Mouse (Mus musculus): ENCODE measurements around the gene Cbx2. TPM values are rescaled to one million over a fixed set of nuclear protein-coding genes. Genes with fewer than 3 reads are reported as not detected.

The Cbx2 gene
- polyA plus RNA-seq, 1 experiment from 2014 or later: 1.9 TPM

GRCm38 (mm10) chr11:119024260-119024659 is 1.5 kb downstream of the Cbx2 start:
- TF ChIP-seq CTCF (IDR thresholded peaks at IDR 0.05; ENCODE audit: low read depth) (no peak), EP300 (IDR thresholded peaks at IDR 0.05; ENCODE audit: low read depth) (no peak)
- Histone ChIP-seq H3K27ac (ENCODE audit: low read depth) (no peak overlapping the region), H3K4me2 (ENCODE audit: low read depth, low read length) (peak overlapping the region; percentile 95), H3K4me1 (ENCODE audit: insufficient read depth) (peaks cover 14% of the 10 kb centered on the region), H3K27me3 (ENCODE audit: insufficient read depth, low read length) (peaks cover 36% of the 10 kb centered on the region), H3K9me3 (ENCODE audit: low read length) (no peaks in the 10 kb centered on the region), H3K36me3 (replicated peaks; ENCODE audit: insufficient read depth, low read length) (0 out of 2 replicates have a peak, but pooled peaks cover 4% of the 10 kb centered on the region), H3K9ac (replicated peaks) (peak overlapping the region; percentile 71), H3K4me3 (ENCODE audit: low read depth, low read length) (no peak overlapping the region)
- DNase-seq (no peak), ATAC-seq (no peak)
- 20% methylated on average over 7 of the region's 7 CpGs for whole genome bisulfite sequencing (ENCODE audit: insufficient replicate concordance)

DNA sequence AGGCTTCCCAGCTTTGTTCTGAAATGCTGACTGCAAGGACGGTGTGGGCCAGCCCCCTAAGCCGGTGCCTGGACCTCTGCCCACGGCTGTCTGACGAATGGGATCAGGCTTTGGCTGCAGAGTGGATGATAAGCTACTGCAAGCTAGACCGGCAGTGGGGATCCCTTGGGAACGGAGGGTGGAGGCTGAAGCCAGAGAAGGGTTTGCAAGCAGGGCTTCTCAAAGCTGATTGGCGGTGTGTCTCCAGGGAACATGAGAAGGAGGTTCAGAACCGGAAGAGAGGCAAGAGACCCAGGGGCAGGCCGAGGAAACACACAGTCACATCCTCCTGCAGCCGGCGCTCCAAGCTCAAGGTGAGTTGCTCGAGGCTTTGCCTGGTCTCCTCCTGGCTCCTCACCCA is 3.4 kb downstream of the Cbx2 start:
- Histone ChIP-seq H3K36me3 (replicated peaks; ENCODE audit: insufficient read depth, low read length) (0 out of 2 replicates have a peak, but pooled peaks cover 4% of the 10 kb centered on the region), H3K9me3 (ENCODE audit: low read length) (no peaks in the 10 kb centered on the region), H3K4me3 (ENCODE audit: low read depth, low read length) (no peak overlapping the region), H3K4me1 (ENCODE audit: insufficient read depth) (peaks cover 14% of the 10 kb centered on the region), H3K27me3 (ENCODE audit: insufficient read depth, low read length) (peaks cover 18% of the 10 kb centered on the region), H3K9ac (replicated peaks) (no peak overlapping the region), H3K27ac (ENCODE audit: low read depth) (no peak overlapping the region), H3K4me2 (ENCODE audit: low read depth, low read length) (no peak overlapping the region)
- no peak for TF ChIP-seq EP300 (IDR thresholded peaks at IDR 0.05; ENCODE audit: low read depth)
- no peak for TF ChIP-seq CTCF (IDR thresholded peaks at IDR 0.05; ENCODE audit: low read depth)
- DNase-seq (no peak), ATAC-seq (no peak)
- 73% methylated on average over 11 of the region's 12 CpGs for WGBS (ENCODE audit: insufficient replicate concordance)

- no peak overlapping the region for H3K4me3 ChIP-seq (ENCODE audit: low read depth, low read length)
- DNase-seq (peak; percentile 85), ATAC-seq (peak; percentile 75)
These were observed 11.3 kb downstream of the Cbx2 start for GRCm38 (mm10) chr11:119033874-119034558.

GRCm38 (mm10) chr11:119034635-119035034 is 11.9 kb downstream of the Cbx2 start:
- TF ChIP-seq EP300 (IDR thresholded peaks at IDR 0.05; ENCODE audit: low read depth): no peak
- TF ChIP-seq CTCF (IDR thresholded peaks at IDR 0.05; ENCODE audit: low read depth): no peak
- peak; percentile 1; the same call in 1 of the 2 replicates for ATAC-seq
- no peak overlapping the region for H3K4me2 ChIP-seq (ENCODE audit: low read depth, low read length)
- peaks cover 47% of the 10 kb centered on the region for H3K27me3 ChIP-seq (ENCODE audit: insufficient read depth, low read length)
- no peaks in the 10 kb centered on the region for H3K9me3 ChIP-seq (ENCODE audit: low read length)
- H3K4me3 ChIP-seq (ENCODE audit: low read depth, low read length): no peak overlapping the region
- H3K36me3 ChIP-seq (replicated peaks; ENCODE audit: insufficient read depth, low read length): no peaks in the 10 kb centered on the region; the same call in 1 of the 2 replicates
- WGBS (ENCODE audit: insufficient replicate concordance): 6% methylated on average over 19 of the region's 19 CpGs
- no peak overlapping the region for H3K27ac ChIP-seq (ENCODE audit: low read depth)
- H3K9ac ChIP-seq (replicated peaks): no peak overlapping the region
- peaks cover 14% of the 10 kb centered on the region for H3K4me1 ChIP-seq (ENCODE audit: insufficient read depth)
- no peak for DNase-seq

More at GRCm38 (mm10) chr11:119033874-119034558, 11.3 kb downstream of the Cbx2 start:
- H3K27ac ChIP-seq (ENCODE audit: low read depth): no peak overlapping the region
- no peaks in the 10 kb centered on the region for H3K9me3 ChIP-seq (ENCODE audit: low read length)
- no peaks in the 10 kb centered on the region; the same call in 1 of the 2 replicates for H3K36me3 ChIP-seq (replicated peaks; ENCODE audit: insufficient read depth, low read length)
- H3K4me2 ChIP-seq (ENCODE audit: low read depth, low read length): no peak overlapping the region
- WGBS (ENCODE audit: insufficient replicate concordance): 3% methylated on average over 25 of the region's 26 CpGs
- TF ChIP-seq EP300 (IDR thresholded peaks at IDR 0.05; ENCODE audit: low read depth): no peak
- peak; percentile 91 for TF ChIP-seq CTCF (IDR thresholded peaks at IDR 0.05; ENCODE audit: low read depth)
- peaks cover 44% of the 10 kb centered on the region for H3K27me3 ChIP-seq (ENCODE audit: insufficient read depth, low read length)
- no peak overlapping the region for H3K9ac ChIP-seq (replicated peaks)
- peaks cover 9% of the 10 kb centered on the region for H3K4me1 ChIP-seq (ENCODE audit: insufficient read depth)

DNA sequence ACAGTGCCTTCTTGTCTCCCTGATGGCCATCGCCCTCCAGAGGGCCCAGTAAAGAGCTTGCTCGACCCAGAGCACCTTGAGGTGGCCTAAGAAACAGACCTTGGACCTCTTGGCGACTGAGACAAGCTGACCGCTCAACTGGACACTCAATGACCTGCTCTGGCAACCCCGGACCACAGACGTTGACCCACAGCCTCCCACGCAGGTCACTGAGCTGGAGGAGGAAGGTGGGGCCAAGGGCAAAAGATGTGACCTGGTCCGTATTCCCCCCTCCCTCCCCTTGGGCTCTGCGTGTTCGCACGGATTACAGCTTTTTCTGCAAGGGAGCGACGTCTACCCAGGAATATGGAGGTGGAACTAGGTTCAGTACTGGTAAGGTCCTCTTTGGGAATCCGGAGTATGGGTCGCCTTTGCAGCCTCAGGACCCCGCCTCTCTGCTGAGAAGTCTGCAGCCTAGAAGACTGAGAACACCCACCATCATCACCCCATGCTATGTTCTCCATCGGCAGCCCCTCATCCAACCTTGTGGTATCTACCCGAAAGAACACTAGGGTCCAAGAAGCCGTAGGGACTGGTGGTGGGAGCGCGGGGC is 12.4 kb downstream of the Cbx2 start:
- 3% methylated on average over 21 of the region's 21 CpGs for WGBS (ENCODE audit: insufficient replicate concordance)
- no peak overlapping the region for H3K4me2 ChIP-seq (ENCODE audit: low read depth, low read length)
- ATAC-seq (no peak), DNase-seq (no peak)
- no peak overlapping the region for H3K9ac ChIP-seq (replicated peaks)
- no peak overlapping the region for H3K4me3 ChIP-seq (ENCODE audit: low read depth, low read length)
- H3K27ac ChIP-seq (ENCODE audit: low read depth): no peak overlapping the region
- H3K27me3 ChIP-seq (ENCODE audit: insufficient read depth, low read length): peaks cover 47% of the 10 kb centered on the region
- TF ChIP-seq CTCF (IDR thresholded peaks at IDR 0.05; ENCODE audit: low read depth) (no peak), EP300 (IDR thresholded peaks at IDR 0.05; ENCODE audit: low read depth) (no peak)
- no peaks in the 10 kb centered on the region; the same call in 1 of the 2 replicates for H3K36me3 ChIP-seq (replicated peaks; ENCODE audit: insufficient read depth, low read length)
- no peaks in the 10 kb centered on the region for H3K9me3 ChIP-seq (ENCODE audit: low read length)
- peaks cover 20% of the 10 kb centered on the region for H3K4me1 ChIP-seq (ENCODE audit: insufficient read depth)

DNA sequence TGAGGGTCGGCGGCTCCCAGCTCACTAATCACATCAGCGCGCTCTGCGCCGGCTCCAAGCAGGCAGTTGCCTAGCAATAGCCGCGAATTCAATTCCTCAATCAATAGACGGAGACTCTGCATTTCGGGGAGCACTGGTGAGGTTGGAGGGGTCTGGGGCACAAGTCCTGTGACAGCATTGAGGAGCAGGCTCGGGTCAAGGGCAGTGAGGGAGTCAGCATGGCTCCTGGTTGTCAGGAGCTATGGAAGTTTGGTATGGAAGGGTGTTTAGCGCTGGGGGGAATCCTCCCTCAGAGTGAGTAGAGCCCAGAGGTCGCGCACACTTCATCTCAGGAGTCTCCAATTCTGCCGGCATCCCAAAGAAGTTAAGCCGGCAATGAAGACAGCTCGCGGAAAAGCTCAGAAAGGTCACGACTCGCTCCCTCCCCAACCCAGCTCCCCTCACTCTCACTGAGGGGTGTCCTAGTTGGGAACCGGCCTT is 13.0 kb downstream of the Cbx2 start:
- no peaks in the 10 kb centered on the region for H3K9me3 ChIP-seq (ENCODE audit: low read length)
- 5% methylated on average over 21 of the region's 21 CpGs for WGBS (ENCODE audit: insufficient replicate concordance)
- no peak overlapping the region for H3K9ac ChIP-seq (replicated peaks)
- ATAC-seq: no peak
- no peak overlapping the region for H3K4me2 ChIP-seq (ENCODE audit: low read depth, low read length)
- H3K27me3 ChIP-seq (ENCODE audit: insufficient read depth, low read length): peaks cover 47% of the 10 kb centered on the region
- peaks cover 23% of the 10 kb centered on the region for H3K4me1 ChIP-seq (ENCODE audit: insufficient read depth)
- no peak overlapping the region for H3K27ac ChIP-seq (ENCODE audit: low read depth)
- TF ChIP-seq CTCF (IDR thresholded peaks at IDR 0.05; ENCODE audit: low read depth): no peak
- no peak for TF ChIP-seq EP300 (IDR thresholded peaks at IDR 0.05; ENCODE audit: low read depth)
- H3K36me3 ChIP-seq (replicated peaks; ENCODE audit: insufficient read depth, low read length): no peaks in the 10 kb centered on the region; the same call in 1 of the 2 replicates
- no peak overlapping the region for H3K4me3 ChIP-seq (ENCODE audit: low read depth, low read length)
- no peak for DNase-seq
